10 mouse cellular contexts compared by ENCODE assay signal in the genomic region with DNA sequence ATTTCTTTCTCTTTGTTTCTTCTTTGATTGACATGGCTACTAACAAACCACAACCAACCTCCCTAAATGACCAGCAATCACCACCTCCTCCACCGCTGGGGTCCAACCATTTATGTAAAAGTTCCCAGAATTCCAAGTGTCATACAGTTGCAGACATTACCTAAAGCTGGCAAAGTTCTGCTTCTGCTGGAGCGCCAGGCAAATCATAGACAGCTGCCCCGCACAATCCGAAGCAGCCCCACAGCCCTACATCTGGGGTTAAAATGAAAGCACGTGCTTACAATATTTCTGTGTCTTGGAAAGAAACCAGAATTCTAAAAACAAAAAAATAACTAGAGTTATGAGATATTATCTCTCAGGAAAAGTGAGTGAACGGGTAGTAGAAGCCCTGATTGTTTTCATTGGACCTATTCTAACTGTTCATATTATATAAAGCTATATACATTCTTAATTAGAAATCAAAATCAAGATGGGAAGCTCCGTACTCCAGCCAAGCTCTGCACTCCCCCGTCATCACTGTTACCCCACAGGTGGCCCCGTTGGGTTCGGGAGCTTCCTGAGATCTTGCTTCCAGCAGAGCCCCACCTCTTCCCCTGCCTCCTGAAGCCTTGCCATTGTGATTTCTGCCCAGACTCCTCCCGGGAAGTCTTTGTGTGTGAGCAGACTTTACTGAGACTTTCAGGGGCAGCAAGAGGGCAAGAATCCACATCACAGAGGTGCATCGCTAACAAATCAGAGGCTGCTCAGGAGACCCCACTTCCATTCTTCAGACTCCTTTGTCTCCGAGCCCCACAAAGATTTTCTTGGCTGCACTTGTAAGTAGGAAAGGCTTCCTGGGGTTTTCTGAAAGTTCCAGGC. TPM values are rescaled to one million over a fixed set of nuclear protein-coding genes. Genes with fewer than 3 reads are reported as not detected.
DNase-seq lines count a peak whose midpoint lies in the region; TF ChIP-seq lines count a peak whose summit lies in the region.
"Had no signal": no experiment of that assay in that cellular context is flagged by ENCODE, and none has a peak within 500 bp of the region (broad histone marks: within the 10 kb centered on the region; RNA-seq: fewer than 3 reads in every experiment).

No protein-coding gene starts in this region.

- TF ChIP-seq CTCF in heart, adult 2 months (IDR thresholded peaks at IDR 0.05): no peak

- no peak overlapping the region for H3K9ac ChIP-seq in heart, adult 2 months (ENCODE audit: low read depth, low read length)

- no peaks in the 10 kb centered on the region for H3K79me2 ChIP-seq in heart, adult 2 months (replicated peaks; ENCODE audit: control insufficient read depth, insufficient read depth, low read length)

- intact Hi-C loops in heart, adult 2 months (cut with DNase I): no loop called here

- peak; percentile 28 for DNase-seq in embryo, embryonic 10 days (ENCODE audit: low spot score)
- DNase-seq in embryo, embryonic 9.5 days (ENCODE audit: extremely low spot score): no peak
- DNase-seq in heart, adult 2 months: peak; percentile 31 to 41
- peak; percentile 6 for DNase-seq in kidney, adult 11 months
- peak; percentile 33 to 38 for DNase-seq in lung, postnatal 4 days
- no peak for DNase-seq in frontal cortex, postnatal 10 days (ENCODE audit: low spot score in 2 of 2)
- no peak for DNase-seq in cerebellum, adult 18-20 months
- no peak for DNase-seq in layer of hippocampus, adult 9-11 months

- H3K4me3 ChIP-seq in heart, adult 2 months: peak overlapping the region; percentile 46

- TF ChIP-seq EP300 in heart, adult 2 months (IDR thresholded peaks at IDR 0.05; ENCODE audit: insufficient read depth, low read depth, low read length): no peak

- H3K4me1 ChIP-seq in heart, adult 2 months (ENCODE audit: control insufficient read depth, insufficient read depth, low read length): no peaks in the 10 kb centered on the region

- no peaks in the 10 kb centered on the region for H3K36me3 ChIP-seq in heart, adult 2 months (ENCODE audit: control insufficient read depth, insufficient read depth, low read length)

- H3K27me3 ChIP-seq in heart, adult 2 months (ENCODE audit: control insufficient read depth, insufficient read depth, low read length): no peaks in the 10 kb centered on the region

- 27% methylated on average over 13 of the region's 13 CpGs for WGBS in heart, adult 2 months

- no peak for TF ChIP-seq POLR2A in heart, adult 2 months (IDR thresholded peaks at IDR 0.05; ENCODE audit: insufficient read depth, low read depth, low read length)

- H3K27ac ChIP-seq in heart, adult 2 months: peak overlapping the region; percentile 63

RNA-seq across cellular contexts. Expression of gene 4933402J07Rik, which starts 6.3 kb away (rescaled TPM):
- total RNA-seq in heart, adult 2 months (2021): not detected
- 0.10 and 0.18 TPM in 2 replicates for polyA plus RNA-seq in heart, adult 2 months (2012; rRNA removed)
- polyA plus RNA-seq: C2C12; spleen, adult 2 months had no signal

Comparison
In these comparisons a context has a peak if more than half of its experiments do, and no peak if none do; other contexts are left out.
1. DNase-seq: peak in embryo, embryonic 10 days (single experiment), heart, adult 2 months (2 of 2), kidney, adult 11 months (single experiment) and lung, postnatal 4 days (2 of 2); none in embryo, embryonic 9.5 days (single experiment), frontal cortex, postnatal 10 days (0 of 2), cerebellum, adult 18-20 months (0 of 2) and layer of hippocampus, adult 9-11 months (single experiment).